In genomic region chr13:75778156-75778555, GRCm38 (mm10) we compare ENCODE assay signal across 31 mouse cellular contexts.
A peak's percentile ranks its signal among the peaks of the same experiment; 100 is the strongest.
DNase-seq lines count a peak whose midpoint lies in the region; ATAC-seq and TF ChIP-seq lines count a peak whose summit lies in the region.
"Had no signal": no experiment of that assay in that cellular context is flagged by ENCODE, and none has a peak within 500 bp of the region (broad histone marks: within the 10 kb centered on the region; RNA-seq: fewer than 3 reads in every experiment).

No protein-coding gene starts in this region.

- H3K27ac ChIP-seq in liver, postnatal 0 days (ENCODE audit: low read depth), result no peak overlapping the region
- no peak overlapping the region for H3K27ac ChIP-seq in liver, embryonic 12.5 days
- peak overlapping the region; percentile 72 for H3K27ac ChIP-seq in bone marrow macrophage, adult 2 months (ENCODE audit: insufficient read depth, low read depth, low read length)
- no peak overlapping the region for H3K27ac ChIP-seq in intestine, postnatal 0 days (ENCODE audit: low read depth, low read length)
- H3K27ac ChIP-seq: forebrain, embryonic 13.5 days; hindbrain, embryonic 14.5 days; kidney, embryonic 15.5 days; left cerebral cortex, adult 2 months; limb, embryonic 12.5 days; liver, embryonic 15.5 days; neural tube, embryonic 12.5 days had no signal

- H3K9me3 ChIP-seq in liver, postnatal 0 days (ENCODE audit: low read length), result no peaks in the 10 kb centered on the region
- no peaks in the 10 kb centered on the region for H3K9me3 ChIP-seq in liver, embryonic 12.5 days (replicated peaks)
- H3K9me3 ChIP-seq in intestine, postnatal 0 days (ENCODE audit: control insufficient read depth), result no peaks in the 10 kb centered on the region
- H3K9me3 ChIP-seq: forebrain, embryonic 13.5 days; kidney, embryonic 15.5 days; limb, embryonic 12.5 days; liver, embryonic 15.5 days; neural tube, embryonic 12.5 days had no signal

- TF ChIP-seq POLR2A in bone marrow macrophage, adult 2 months (IDR thresholded peaks at IDR 0.05; ENCODE audit: borderline replicate concordance, low read depth, low read length), result no peak

- H3K36me3 ChIP-seq in liver, postnatal 0 days (replicated peaks; ENCODE audit: insufficient read depth, low read length), result peaks cover 23% of the 10 kb centered on the region; the same call in 1 of the 2 replicates
- peaks cover 54% of the 10 kb centered on the region for H3K36me3 ChIP-seq in liver, embryonic 12.5 days
- H3K36me3 ChIP-seq in intestine, postnatal 0 days (ENCODE audit: control insufficient read depth, insufficient read depth), result no peaks in the 10 kb centered on the region
- H3K36me3 ChIP-seq: kidney, embryonic 15.5 days; limb, embryonic 12.5 days; neural tube, embryonic 12.5 days had no signal

- no peak overlapping the region for H3K4me2 ChIP-seq in liver, postnatal 0 days (ENCODE audit: low read depth, low read length)
- H3K4me2 ChIP-seq in liver, embryonic 12.5 days, result no peak overlapping the region
- no peak overlapping the region for H3K4me2 ChIP-seq in intestine, postnatal 0 days (replicated peaks; ENCODE audit: low read depth)
- H3K4me2 ChIP-seq: forebrain, embryonic 13.5 days; heart, embryonic 11.5 days; hindbrain, embryonic 14.5 days; kidney, embryonic 15.5 days; limb, embryonic 12.5 days; liver, embryonic 15.5 days; midbrain, embryonic 11.5 days; neural tube, embryonic 12.5 days had no signal

- H3K27me3 ChIP-seq in liver, postnatal 0 days (ENCODE audit: insufficient read depth, low read length), result no peaks in the 10 kb centered on the region
- no peaks in the 10 kb centered on the region for H3K27me3 ChIP-seq in liver, embryonic 12.5 days (replicated peaks)
- no peaks in the 10 kb centered on the region for H3K27me3 ChIP-seq in intestine, postnatal 0 days (replicated peaks; ENCODE audit: control insufficient read depth, insufficient read depth, low read length)
- H3K27me3 ChIP-seq: forebrain, embryonic 13.5 days; kidney, embryonic 15.5 days; limb, embryonic 12.5 days; liver, embryonic 15.5 days; neural tube, embryonic 12.5 days had no signal

- no peak for TF ChIP-seq EP300 in liver, postnatal 0 days (IDR thresholded peaks at IDR 0.05; ENCODE audit: low read depth)

- no peak overlapping the region for H3K9ac ChIP-seq in liver, postnatal 0 days (replicated peaks)
- no peak overlapping the region for H3K9ac ChIP-seq in liver, embryonic 12.5 days
- H3K9ac ChIP-seq in intestine, postnatal 0 days (ENCODE audit: low read depth, low read length), result no peak overlapping the region
- H3K9ac ChIP-seq: forebrain, embryonic 13.5 days; hindbrain, embryonic 14.5 days; kidney, embryonic 15.5 days; limb, embryonic 12.5 days; liver, embryonic 15.5 days; neural tube, embryonic 12.5 days had no signal

- WGBS in liver, postnatal 0 days (ENCODE audit: insufficient replicate concordance), result 70% methylated on average over 6 of the region's 6 CpGs
- 71% methylated on average over 6 of the region's 6 CpGs for WGBS in liver, embryonic 12.5 days (ENCODE audit: insufficient replicate concordance)
- 70% methylated on average over 6 of the region's 6 CpGs for WGBS in intestine, postnatal 0 days

- H3K4me3 ChIP-seq in liver, postnatal 0 days (ENCODE audit: low read depth, low read length), result no peak overlapping the region
- no peak overlapping the region for H3K4me3 ChIP-seq in liver, embryonic 12.5 days
- no peak overlapping the region for H3K4me3 ChIP-seq in bone marrow macrophage, adult 2 months (ENCODE audit: insufficient read depth, low read length)
- no peak overlapping the region for H3K4me3 ChIP-seq in intestine, postnatal 0 days (ENCODE audit: low read depth, low read length)
- H3K4me3 ChIP-seq: forebrain, embryonic 13.5 days; kidney, embryonic 15.5 days; left cerebral cortex, adult 2 months; limb, embryonic 12.5 days; liver, embryonic 15.5 days; myocyte; neural tube, embryonic 12.5 days had no signal

- no peak for DNase-seq in liver, postnatal 0 days
- peak; percentile 70 for DNase-seq in 416B (ENCODE audit: low read depth)
- no peak for DNase-seq in left cerebral cortex, adult 11 months (ENCODE audit: low spot score)
- DNase-seq: adrenal gland, adult 2 months; B cell, adult 2 months; cerebellum, adult 8-10 months; cerebellum, postnatal 25 days; gastrocnemius, postnatal 14 days; heart, adult 18-20 months; kidney, adult 18-20 months; kidney, postnatal 25 days; right cerebral cortex, postnatal 25 days; spleen, adult 18-20 months; thymus, adult 18-20 months; thymus, postnatal 25 days had no signal

- no peaks in the 10 kb centered on the region for H3K4me1 ChIP-seq in liver, postnatal 0 days (ENCODE audit: insufficient read depth)
- H3K4me1 ChIP-seq in liver, embryonic 12.5 days, result no peaks in the 10 kb centered on the region
- H3K4me1 ChIP-seq in bone marrow macrophage, adult 2 months (ENCODE audit: control insufficient read depth, insufficient read depth, low read length), result peaks cover 23% of the 10 kb centered on the region
- H3K4me1 ChIP-seq in intestine, postnatal 0 days (replicated peaks; ENCODE audit: control insufficient read depth, insufficient read depth, low read length), result no peaks in the 10 kb centered on the region
- H3K4me1 ChIP-seq: forebrain, embryonic 13.5 days; kidney, embryonic 15.5 days; limb, embryonic 12.5 days; liver, embryonic 15.5 days; neural tube, embryonic 12.5 days had no signal

- TF ChIP-seq CTCF in liver, postnatal 0 days (IDR thresholded peaks at IDR 0.05; ENCODE audit: low read depth), result no peak
- no peak for TF ChIP-seq CTCF in bone marrow macrophage, adult 2 months (IDR thresholded peaks at IDR 0.05; ENCODE audit: low read depth, low read length)
- TF ChIP-seq CTCF in intestine, postnatal 0 days (IDR thresholded peaks at IDR 0.05; ENCODE audit: low read depth), result no peak

- ATAC-seq in liver, postnatal 0 days, result peak; percentile 24
- no peak for ATAC-seq in liver, embryonic 12.5 days
- ATAC-seq in megakaryocyte progenitor cell, adult 5-6 weeks (replicated peaks; ENCODE audit: poor library complexity), result peak; percentile 67
- ATAC-seq in intestine, postnatal 0 days, result no peak
- ATAC-seq: activated CD4-positive, CD25-positive, alpha-beta regulatory T cell, adult 4 months; forebrain, embryonic 13.5 days; midbrain, embryonic 16.5 days had no signal

Comparison
In these comparisons a context has a peak if more than half of its experiments do, and no peak if none do; other contexts are left out.
1. ATAC-seq: peak in liver, postnatal 0 days (single experiment) and megakaryocyte progenitor cell, adult 5-6 weeks (single experiment); none in liver, embryonic 12.5 days (single experiment) and intestine, postnatal 0 days (single experiment).